Mouse (Mus musculus) neural tube, embryonic 15.5 days (tissue): ENCODE results near the gene Upf2. TPM values are rescaled to one million over a fixed set of nuclear protein-coding genes. Genes with fewer than 3 reads are reported as not detected.

Experiments
- ATAC-seq: fragments of 200-750 bp; cut with Nextera tagmentation; 2 replicates; pipeline ENCODE4 v1.8.0; 2017; ENCODE audit warnings: mild to moderate bottlenecking, moderate TSS enrichment, moderate library complexity; ENCODE audit not compliant: low FRiP score
- H3K27ac ChIP-seq: fragments of 300-500 bp; sonication (generic); replicated peaks from 2 replicates; pipeline ENCODE4 v1.5.1; 2015; ENCODE audit warnings: mild to moderate bottlenecking, inconsistent platforms
- H3K27me3 ChIP-seq: fragments of 300-500 bp; sonication (generic); replicated peaks from 2 replicates; pipeline ENCODE4 v1.6.1; 2015; ENCODE audit warnings: inconsistent platforms
- H3K36me3 ChIP-seq: fragments of 300-500 bp; sonication (generic); 2 replicates; pipeline ENCODE4 v1.6.1; 2015; ENCODE audit warnings: inconsistent platforms
- H3K4me1 ChIP-seq: fragments of 300-500 bp; sonication (generic); 2 replicates; pipeline ENCODE4 v1.6.1; 2015; ENCODE audit warnings: inconsistent platforms
- H3K4me2 ChIP-seq: fragments of 300-500 bp; sonication (generic); 2 replicates; pipeline ENCODE4 v1.6.1; 2015; ENCODE audit warnings: inconsistent platforms, mild to moderate bottlenecking, moderate library complexity
- H3K4me3 ChIP-seq: fragments of 300-500 bp; sonication (generic); replicated peaks from 2 replicates; pipeline ENCODE4 v1.5.1; 2015; ENCODE audit warnings: mild to moderate bottlenecking, inconsistent platforms
- H3K9ac ChIP-seq: fragments of 300-500 bp; sonication (generic); replicated peaks from 2 replicates; pipeline ENCODE4 v1.6.1; 2015; ENCODE audit warnings: mild to moderate bottlenecking, inconsistent platforms
- H3K9me3 ChIP-seq: fragments of 300-500 bp; sonication (generic); replicated peaks from 2 replicates; pipeline ENCODE4 v1.6.1; 2016; ENCODE audit warnings: inconsistent platforms
- WGBS: fragments of 180-500 bp; shearing (Covaris S2); methylation state at CpG from one replicate; pipeline ENCODE4 v1.1.7; 2015; ENCODE audit warnings: mixed read lengths; 5-methylcytosine and 5-hydroxymethylcytosine counted together
- polyA plus RNA-seq: library from polyadenylated mRNA; unstranded; fragments of >200 nt; fragmentation: Nextera tagmentation; extraction: Ambion mirVana; gene quantifications from 2 replicates; pipeline ENCODE4 v1.2.1, GENCODE M21; 2015

Gene Upf2
- 7.3 and 8.0 TPM in 2 replicates for polyA plus RNA-seq

- H3K27ac ChIP-seq: peak within 1 kb of the TSS; percentile 89
- H3K9me3 ChIP-seq: no peaks in the 10 kb centered on the region
- no peaks in the 10 kb centered on the region for H3K27me3 ChIP-seq
- peaks cover 14% of the 10 kb centered on the region for H3K4me1 ChIP-seq
- peak within 1 kb of the TSS; percentile 86 for H3K4me2 ChIP-seq
- under 1% methylated on average over 43 of the region's 54 CpGs for whole genome bisulfite sequencing
- peak within 1 kb of the TSS; percentile 83 for H3K4me3 ChIP-seq
- peak within 1 kb of the TSS; percentile 87 for H3K9ac ChIP-seq
- peak; percentile 96 for ATAC-seq
- no peaks in the 10 kb centered on the region for H3K36me3 ChIP-seq
Observed at GRCm38 (mm10) chr2:5950766-5951595, at the start of gene Upf2. Gene Upf2 (plus strand): TSS chr2:5951469.

- no peak overlapping the region for H3K4me3 ChIP-seq
- H3K36me3 ChIP-seq: peaks cover 28% of the 10 kb centered on the region
- no peak for ATAC-seq
- H3K9me3 ChIP-seq: no peaks in the 10 kb centered on the region
- H3K9ac ChIP-seq: no peak overlapping the region
- H3K27ac ChIP-seq: no peak overlapping the region
- no peaks in the 10 kb centered on the region for H3K4me1 ChIP-seq
- WGBS: 31% methylated on average over 5 of the region's 5 CpGs
- H3K4me2 ChIP-seq: no peak overlapping the region
- no peaks in the 10 kb centered on the region for H3K27me3 ChIP-seq
Observed at GRCm38 (mm10) chr2:5906092-5906491, 45.2 kb upstream of the Upf2 start.

DNA sequence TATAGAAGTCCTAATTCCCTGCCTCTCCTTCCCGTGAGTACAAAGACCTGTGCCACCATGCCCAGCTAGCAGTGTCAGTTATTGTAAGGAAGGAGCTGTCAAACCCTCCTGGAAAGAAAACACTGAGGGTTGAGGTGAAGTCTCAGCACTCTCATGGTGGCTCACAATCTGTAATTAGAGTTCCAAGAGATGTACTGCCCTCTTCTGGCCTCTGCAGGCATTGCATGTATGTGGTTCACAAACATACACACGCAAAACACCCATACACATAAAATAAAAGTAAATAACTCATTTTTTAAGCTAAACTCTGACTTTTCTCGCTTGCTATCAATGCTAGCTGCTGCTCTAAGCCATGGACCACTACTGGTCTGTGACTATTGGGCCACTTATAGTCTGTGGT is 44.6 kb upstream of the Upf2 start:
- ATAC-seq: no peak
- Histone ChIP-seq H3K4me2 (no peak overlapping the region), H3K9me3 (no peaks in the 10 kb centered on the region), H3K36me3 (peaks cover 27% of the 10 kb centered on the region), H3K4me1 (0 out of 2 replicates have a peak, but pooled peaks cover under 1% of the 10 kb centered on the region), H3K27me3 (no peaks in the 10 kb centered on the region), H3K4me3 (no peak overlapping the region), H3K27ac (no peak overlapping the region), H3K9ac (no peak overlapping the region)
- 63% methylated on average over 3 of the region's 3 CpGs for WGBS

GRCm38 (mm10) chr2:5911282-5911965 is 39.8 kb upstream of the Upf2 start:
- no peak overlapping the region for H3K4me2 ChIP-seq
- no peak for ATAC-seq

DNA sequence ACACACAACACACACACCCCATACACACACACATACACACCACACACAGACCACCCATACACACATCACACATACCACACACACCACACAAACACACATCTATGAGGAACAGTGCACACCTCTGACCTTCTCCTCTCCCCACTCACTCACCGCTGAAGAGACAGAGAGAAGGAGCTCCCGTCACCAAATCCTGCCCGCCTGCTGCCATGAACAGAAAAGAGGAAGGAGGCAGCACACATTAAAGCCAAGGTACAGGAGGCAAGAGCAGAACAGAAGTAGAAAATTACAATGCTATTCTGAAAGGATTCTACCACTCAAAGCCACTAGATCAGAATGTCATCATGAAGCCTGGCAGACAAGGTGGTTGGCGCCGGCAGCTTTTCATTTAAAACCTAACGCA is 28.4 kb upstream of the Upf2 start:
- H3K9me3 ChIP-seq: no peaks in the 10 kb centered on the region
- no peak for ATAC-seq
- no peak overlapping the region for H3K4me2 ChIP-seq
- H3K27ac ChIP-seq: no peak overlapping the region
- 98% methylated on average over 6 of the region's 6 CpGs for WGBS
- no peak overlapping the region for H3K4me3 ChIP-seq
- H3K4me1 ChIP-seq: no peaks in the 10 kb centered on the region
- peaks cover 32% of the 10 kb centered on the region for H3K36me3 ChIP-seq
- H3K27me3 ChIP-seq: no peaks in the 10 kb centered on the region
- no peak overlapping the region for H3K9ac ChIP-seq

More at GRCm38 (mm10) chr2:5911282-5911965, 39.8 kb upstream of the Upf2 start:
- 53% methylated on average over 16 of the region's 16 CpGs for WGBS
- H3K9me3 ChIP-seq: no peaks in the 10 kb centered on the region
- no peak overlapping the region for H3K27ac ChIP-seq
- peaks cover 20% of the 10 kb centered on the region for H3K36me3 ChIP-seq
- H3K9ac ChIP-seq: no peak overlapping the region
- H3K4me3 ChIP-seq: no peak overlapping the region
- H3K27me3 ChIP-seq: no peaks in the 10 kb centered on the region
- H3K4me1 ChIP-seq: 0 out of 2 replicates have a peak, but pooled peaks cover 2% of the 10 kb centered on the region

GRCm38 (mm10) chr2:5923786-5924185 is 27.5 kb upstream of the Upf2 start:
- ATAC-seq: no peak
- Histone ChIP-seq H3K27ac (no peak overlapping the region), H3K27me3 (no peaks in the 10 kb centered on the region), H3K36me3 (peaks cover 31% of the 10 kb centered on the region), H3K4me3 (no peak overlapping the region), H3K9me3 (no peaks in the 10 kb centered on the region), H3K9ac (no peak overlapping the region), H3K4me1 (no peaks in the 10 kb centered on the region), H3K4me2 (no peak overlapping the region)
- 87% methylated on average over 9 of the region's 9 CpGs for WGBS

- WGBS: 95% methylated on average over 5 of the region's 5 CpGs
- no peak overlapping the region for H3K9ac ChIP-seq
- H3K4me3 ChIP-seq: no peak overlapping the region
- no peak for ATAC-seq
- H3K27ac ChIP-seq: no peak overlapping the region
- H3K4me1 ChIP-seq: no peaks in the 10 kb centered on the region
- no peak overlapping the region for H3K4me2 ChIP-seq
- no peaks in the 10 kb centered on the region for H3K27me3 ChIP-seq
- no peaks in the 10 kb centered on the region for H3K9me3 ChIP-seq
- peaks cover 32% of the 10 kb centered on the region for H3K36me3 ChIP-seq
Observed at GRCm38 (mm10) chr2:5927481-5927880, 23.8 kb upstream of the Upf2 start.

GRCm38 (mm10) chr2:5929793-5930192 is 21.5 kb upstream of the Upf2 start:
- peaks cover 32% of the 10 kb centered on the region for H3K36me3 ChIP-seq
- no peaks in the 10 kb centered on the region for H3K9me3 ChIP-seq
- 90% methylated on average over 5 of the region's 5 CpGs for WGBS
- ATAC-seq: no peak
- H3K9ac ChIP-seq: no peak overlapping the region
- H3K4me1 ChIP-seq: no peaks in the 10 kb centered on the region
- H3K4me3 ChIP-seq: no peak overlapping the region
- H3K4me2 ChIP-seq: no peak overlapping the region
- H3K27ac ChIP-seq: no peak overlapping the region
- H3K27me3 ChIP-seq: no peaks in the 10 kb centered on the region

GRCm38 (mm10) chr2:5930291-5931054 is 20.8 kb upstream of the Upf2 start:
- no peak for ATAC-seq
- Histone ChIP-seq H3K4me3 (no peak overlapping the region), H3K36me3 (peaks cover 32% of the 10 kb centered on the region), H3K4me2 (no peak overlapping the region), H3K9me3 (no peaks in the 10 kb centered on the region), H3K9ac (no peak overlapping the region), H3K27me3 (no peaks in the 10 kb centered on the region), H3K27ac (no peak overlapping the region), H3K4me1 (no peaks in the 10 kb centered on the region)
- 92% methylated on average over 18 of the region's 18 CpGs for WGBS

GRCm38 (mm10) chr2:5931938-5932337 is 19.3 kb upstream of the Upf2 start:
- Histone ChIP-seq H3K9ac (no peak overlapping the region), H3K4me2 (no peak overlapping the region), H3K36me3 (peaks cover 28% of the 10 kb centered on the region), H3K27me3 (no peaks in the 10 kb centered on the region), H3K9me3 (no peaks in the 10 kb centered on the region), H3K4me1 (no peaks in the 10 kb centered on the region), H3K4me3 (no peak overlapping the region), H3K27ac (no peak overlapping the region)
- WGBS: 96% methylated on average over 5 of the region's 5 CpGs
- no peak for ATAC-seq

DNA sequence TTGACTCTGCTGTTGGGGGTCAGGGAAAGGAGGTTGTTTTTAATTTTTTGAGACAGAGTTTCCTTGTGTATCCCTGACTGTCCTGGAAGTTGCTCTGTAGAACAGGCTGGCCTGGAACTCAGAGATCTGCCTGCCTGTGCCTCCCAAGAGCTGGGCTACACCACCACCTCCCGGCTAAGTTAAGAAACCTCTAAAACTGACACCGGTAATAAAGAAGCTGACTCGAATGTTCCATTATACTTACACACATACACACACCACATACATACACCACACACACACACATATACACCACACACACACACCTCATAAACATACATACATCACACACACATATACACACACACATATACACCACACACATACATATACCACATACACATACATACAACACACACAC is 16.3 kb upstream of the Upf2 start:
- Histone ChIP-seq H3K9me3 (no peaks in the 10 kb centered on the region), H3K9ac (no peak overlapping the region), H3K4me2 (no peak overlapping the region), H3K27me3 (no peaks in the 10 kb centered on the region), H3K27ac (no peak overlapping the region), H3K36me3 (peaks cover 12% of the 10 kb centered on the region), H3K4me1 (no peaks in the 10 kb centered on the region), H3K4me3 (no peak overlapping the region)
- WGBS: 100% methylated on average over 3 of the region's 3 CpGs
- ATAC-seq: no peak
